Mouse (Mus musculus) naive thymus-derived CD4-positive, alpha-beta T cell, adult 2 months (primary cell): ENCODE data around the gene Nol9.

Experiments used
- DNase-seq: peaks from one replicate; pipeline ENCODE4 v3.0.0-alpha.2; 2011; ENCODE audit warnings: low read depth

The Nol9 gene

GRCm38 (mm10) chr4:152038985-152039830 is at the start of gene Nol9:
Gene Nol9 (plus strand): TSS chr4:152039321.
- DNase-seq, result peak; percentile 96

GRCm38 (mm10) chr4:151992091-151992490 is 47.0 kb upstream of the Nol9 start:
- DNase-seq, result no peak

GRCm38 (mm10) chr4:151993035-151993434 is 46.1 kb upstream of the Nol9 start:
- DNase-seq, result no peak

- peak; percentile 46 for DNase-seq
Measured at GRCm38 (mm10) chr4:151994228-151995171, 44.6 kb upstream of the Nol9 start.

GRCm38 (mm10) chr4:151995371-151996172 is 43.5 kb upstream of the Nol9 start:
- DNase-seq, result peak; percentile 38

- peak; percentile 98 for DNase-seq
Measured at GRCm38 (mm10) chr4:151996173-151996950, 42.8 kb upstream of the Nol9 start, which contains the start of gene Phf13. Gene Phf13 (minus strand): TSS chr4:151996258.

- DNase-seq, result no peak
Measured at GRCm38 (mm10) chr4:151996951-151997222, 42.2 kb upstream of the Nol9 start.

GRCm38 (mm10) chr4:151997701-151998100 is 41.4 kb upstream of the Nol9 start:
- no peak for DNase-seq

- peak; percentile 47 for DNase-seq
Measured at GRCm38 (mm10) chr4:151999481-151999880, 39.6 kb upstream of the Nol9 start.

- DNase-seq, result no peak
Measured at GRCm38 (mm10) chr4:152000906-152001305, 38.2 kb upstream of the Nol9 start.

- no peak for DNase-seq
Measured at GRCm38 (mm10) chr4:152001335-152001734, 37.8 kb upstream of the Nol9 start.

- DNase-seq, result no peak
Measured at GRCm38 (mm10) chr4:152002063-152002462, 37.1 kb upstream of the Nol9 start.

GRCm38 (mm10) chr4:152006137-152006536 is 33.0 kb upstream of the Nol9 start:
- peak; percentile 43 for DNase-seq

GRCm38 (mm10) chr4:152006812-152007211 is 32.3 kb upstream of the Nol9 start:
- no peak for DNase-seq

GRCm38 (mm10) chr4:152007481-152008147 is 31.5 kb upstream of the Nol9 start:
- DNase-seq, result no peak

- DNase-seq, result no peak
Measured at GRCm38 (mm10) chr4:152008148-152008500, 31.0 kb upstream of the Nol9 start.

GRCm38 (mm10) chr4:152008622-152009075 is 30.5 kb upstream of the Nol9 start, which contains the start of gene Klhl21:
Gene Klhl21 (plus strand): TSS chr4:152008803.
- DNase-seq, result peak; percentile 96

GRCm38 (mm10) chr4:152009076-152010051 is 29.8 kb upstream of the Nol9 start:
- DNase-seq, result peak; percentile 75

GRCm38 (mm10) chr4:152010091-152010706 is 28.9 kb upstream of the Nol9 start:
- peak; percentile 44 for DNase-seq
